Mouse (Mus musculus): Measurements from ENCODE around the gene Kansl1. TPM values are rescaled to one million over a fixed set of nuclear protein-coding genes. Genes with fewer than 3 reads are reported as not detected.

The Kansl1 gene
- polyA plus RNA-seq (2015; fragmentation: Nextera tagmentation; extraction: Ambion mirVana): 20.6 and 22.1 TPM in 2 replicates

DNA sequence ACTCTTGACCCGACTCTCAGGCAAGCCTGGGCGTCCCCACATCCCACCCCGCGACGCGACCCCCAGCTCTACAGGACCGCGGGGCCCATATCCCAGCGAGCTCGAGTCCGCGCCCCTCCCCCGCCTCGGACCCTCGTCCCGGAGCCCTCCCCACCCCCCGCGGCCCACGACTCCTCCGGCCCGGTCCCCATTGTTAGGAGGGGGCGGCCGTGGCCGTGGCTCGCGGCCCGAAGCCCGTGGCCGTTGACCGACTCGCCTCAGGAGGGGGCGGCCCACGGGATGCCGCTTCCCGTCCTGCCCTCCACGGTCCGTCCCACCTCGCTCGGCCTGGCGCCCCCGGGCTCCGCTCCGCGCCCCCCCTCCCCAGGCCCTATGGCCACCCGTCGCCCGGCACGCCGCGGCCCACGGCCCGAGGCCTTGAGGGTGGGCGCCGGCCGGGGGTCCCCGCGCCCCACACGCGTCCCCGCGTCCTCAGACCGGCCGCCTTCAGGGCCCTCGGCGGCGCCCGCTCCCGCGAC lies at the start of gene Kansl1:
Gene Kansl1 (minus strand): TSS at position 111 of the 518 bp plus-strand sequence.
- H3K27me3 ChIP-seq: no peaks in the 10 kb centered on the region
- peak; percentile 78 for ATAC-seq (ENCODE audit: insufficient number of reproducible peaks, low FRiP score, low TSS enrichment, low read depth)

GRCm38 (mm10) chr11:104512436-104512835 lies 43.8 kb upstream of the Kansl1 start:
- 93% methylated on average over 4 of the region's 4 CpGs for WGBS
- H3K9ac ChIP-seq: no peak overlapping the region
- no peaks in the 10 kb centered on the region for H3K27me3 ChIP-seq
- no peak overlapping the region for H3K4me2 ChIP-seq
- peaks cover 77% of the 10 kb centered on the region for H3K36me3 ChIP-seq
- no peaks in the 10 kb centered on the region for H3K9me3 ChIP-seq
- H3K4me1 ChIP-seq: no peaks in the 10 kb centered on the region
- H3K27ac ChIP-seq: no peak overlapping the region
- H3K4me3 ChIP-seq: no peak overlapping the region
- no peak for ATAC-seq (ENCODE audit: insufficient number of reproducible peaks, low FRiP score, low TSS enrichment, low read depth)

More for the DNA sequence above, at the start of gene Kansl1:
- Histone ChIP-seq H3K27ac (peak within 1 kb of the TSS; percentile 75), H3K4me2 (peak within 1 kb of the TSS; percentile 74), H3K9ac (peak within 1 kb of the TSS; percentile 95), H3K36me3 (peaks cover 1% of the 10 kb centered on the region; the same call in 1 of the 2 replicates), H3K4me3 (peak within 1 kb of the TSS; percentile 95), H3K4me1 (peaks cover 7% of the 10 kb centered on the region; the same call in 1 of the 2 replicates), H3K9me3 (no peaks in the 10 kb centered on the region)
- under 1% methylated on average over 45 of the region's 69 CpGs for WGBS

DNA sequence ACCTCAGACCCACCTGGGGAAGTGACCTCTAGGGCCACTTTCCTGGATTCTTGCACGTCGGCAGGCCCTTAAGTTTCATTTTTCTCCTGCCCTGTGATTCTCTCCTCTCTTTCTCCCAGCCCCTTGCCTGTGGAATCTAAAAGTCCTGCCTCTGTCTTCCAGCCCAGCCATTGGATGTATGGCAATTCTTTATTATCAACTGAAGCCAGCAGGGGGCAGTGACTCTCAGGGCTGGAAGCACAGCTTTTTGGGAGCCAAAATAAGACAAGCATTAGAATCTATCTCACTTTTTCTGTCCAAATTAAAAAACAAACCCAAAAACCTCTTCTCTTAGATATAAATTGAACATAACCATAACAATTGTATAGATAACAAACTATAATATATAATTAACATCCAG lies 41.9 kb upstream of the Kansl1 start:
- H3K4me3 ChIP-seq: no peak overlapping the region
- H3K4me1 ChIP-seq: no peaks in the 10 kb centered on the region
- H3K4me2 ChIP-seq: no peak overlapping the region
- H3K27me3 ChIP-seq: no peaks in the 10 kb centered on the region
- peaks cover 74% of the 10 kb centered on the region for H3K36me3 ChIP-seq
- no peak for ATAC-seq (ENCODE audit: insufficient number of reproducible peaks, low FRiP score, low TSS enrichment, low read depth)
- no peak overlapping the region for H3K27ac ChIP-seq
- WGBS: 91% methylated on average over 2 of the region's 2 CpGs
- H3K9me3 ChIP-seq: no peaks in the 10 kb centered on the region
- no peak overlapping the region for H3K9ac ChIP-seq

DNA sequence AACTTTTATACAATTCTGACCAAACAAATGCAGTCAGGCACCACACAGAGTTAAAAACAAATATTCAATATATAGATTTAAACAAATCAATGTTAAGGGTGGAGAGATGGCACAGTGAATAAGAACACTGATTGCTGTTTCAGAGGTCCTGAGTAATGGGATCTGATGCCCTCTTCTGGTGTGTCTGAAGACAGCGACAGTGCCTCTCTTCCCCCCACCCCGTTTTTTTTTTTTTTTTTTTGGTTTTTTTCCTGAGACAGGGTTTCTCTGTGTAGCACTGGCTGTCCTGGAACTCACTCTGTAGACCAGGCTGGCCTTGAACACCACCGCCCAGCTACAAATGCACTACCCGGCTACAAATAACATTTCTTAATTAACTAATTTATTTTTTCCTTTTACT lies 39.8 kb upstream of the Kansl1 start:
- 85% methylated on average over 4 of the region's 4 CpGs for WGBS
- no peak for ATAC-seq (ENCODE audit: insufficient number of reproducible peaks, low FRiP score, low TSS enrichment, low read depth)
- no peak overlapping the region for H3K27ac ChIP-seq
- no peak overlapping the region for H3K4me3 ChIP-seq
- H3K27me3 ChIP-seq: no peaks in the 10 kb centered on the region
- H3K4me2 ChIP-seq: no peak overlapping the region
- H3K9me3 ChIP-seq: no peaks in the 10 kb centered on the region
- no peak overlapping the region for H3K9ac ChIP-seq
- no peaks in the 10 kb centered on the region for H3K4me1 ChIP-seq
- H3K36me3 ChIP-seq: peaks cover 72% of the 10 kb centered on the region

GRCm38 (mm10) chr11:104488292-104488691 lies 19.6 kb upstream of the Kansl1 start:
- no peaks in the 10 kb centered on the region for H3K36me3 ChIP-seq
- H3K4me2 ChIP-seq: no peak overlapping the region
- no peaks in the 10 kb centered on the region for H3K9me3 ChIP-seq
- H3K9ac ChIP-seq: no peak overlapping the region
- H3K4me3 ChIP-seq: no peak overlapping the region
- no peaks in the 10 kb centered on the region for H3K4me1 ChIP-seq
- no peak overlapping the region for H3K27ac ChIP-seq
- 83% methylated on average over 3 of the region's 3 CpGs for WGBS
- ATAC-seq (ENCODE audit: insufficient number of reproducible peaks, low FRiP score, low TSS enrichment, low read depth): no peak
- no peaks in the 10 kb centered on the region for H3K27me3 ChIP-seq

DNA sequence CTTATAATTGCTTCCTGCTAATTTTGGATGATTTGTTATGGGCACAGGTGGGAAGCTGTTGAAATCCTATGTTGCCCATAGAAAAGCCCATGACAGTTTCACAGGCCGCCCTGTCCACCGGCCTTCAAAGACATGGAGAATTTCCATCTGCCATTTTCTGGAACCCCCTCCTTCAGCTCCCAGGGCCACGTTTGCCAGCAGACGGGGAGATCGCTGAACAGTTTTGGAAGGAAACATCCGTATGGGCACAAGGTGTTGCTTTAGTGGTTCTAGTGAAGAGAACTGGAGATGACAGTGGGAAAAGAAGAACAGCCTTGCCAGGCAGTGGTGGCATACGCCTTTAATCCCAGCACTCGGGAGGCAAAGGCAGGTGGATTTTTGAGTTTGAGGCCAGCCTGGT lies 13.3 kb upstream of the Kansl1 start:
- H3K4me1 ChIP-seq: no peaks in the 10 kb centered on the region
- 91% methylated on average over 8 of the region's 8 CpGs for WGBS
- no peak overlapping the region for H3K4me3 ChIP-seq
- no peak overlapping the region for H3K4me2 ChIP-seq
- no peak for ATAC-seq (ENCODE audit: insufficient number of reproducible peaks, low FRiP score, low TSS enrichment, low read depth)
- no peaks in the 10 kb centered on the region for H3K36me3 ChIP-seq
- H3K27me3 ChIP-seq: no peaks in the 10 kb centered on the region
- H3K9ac ChIP-seq: no peak overlapping the region
- no peaks in the 10 kb centered on the region for H3K9me3 ChIP-seq
- H3K27ac ChIP-seq: no peak overlapping the region

- 66% methylated on average over 4 of the region's 4 CpGs for WGBS
- Histone ChIP-seq H3K4me2 (no peak overlapping the region), H3K4me3 (no peak overlapping the region), H3K27ac (no peak overlapping the region), H3K9me3 (no peaks in the 10 kb centered on the region), H3K4me1 (no peaks in the 10 kb centered on the region), H3K27me3 (no peaks in the 10 kb centered on the region), H3K36me3 (no peaks in the 10 kb centered on the region), H3K9ac (no peak overlapping the region)
- ATAC-seq (ENCODE audit: insufficient number of reproducible peaks, low FRiP score, low TSS enrichment, low read depth): no peak
These were observed 10.8 kb upstream of the Kansl1 start for GRCm38 (mm10) chr11:104479505-104479904.

- Histone ChIP-seq H3K4me3 (peak overlapping the region; percentile 95), H3K9ac (peak overlapping the region; percentile 95), H3K27me3 (no peaks in the 10 kb centered on the region), H3K4me2 (peak overlapping the region; percentile 74), H3K27ac (peak overlapping the region; percentile 75), H3K4me1 (peaks cover 7% of the 10 kb centered on the region; the same call in 1 of the 2 replicates), H3K9me3 (no peaks in the 10 kb centered on the region), H3K36me3 (no peaks in the 10 kb centered on the region; the same call in 1 of the 2 replicates)
- WGBS: 1% methylated on average over 19 of the region's 19 CpGs
- peak; percentile 99 for ATAC-seq (ENCODE audit: insufficient number of reproducible peaks, low FRiP score, low TSS enrichment, low read depth)
These were observed 742 bp upstream of the Kansl1 start for GRCm38 (mm10) chr11:104469371-104469835.

- ATAC-seq (ENCODE audit: insufficient number of reproducible peaks, low FRiP score, low TSS enrichment, low read depth): no peak
- Histone ChIP-seq H3K36me3 (peaks cover 10% of the 10 kb centered on the region; the same call in 1 of the 2 replicates), H3K4me1 (peaks cover 7% of the 10 kb centered on the region; the same call in 1 of the 2 replicates), H3K4me3 (no peak overlapping the region), H3K27ac (no peak overlapping the region), H3K4me2 (no peak overlapping the region), H3K9ac (no peak overlapping the region), H3K9me3 (no peaks in the 10 kb centered on the region), H3K27me3 (no peaks in the 10 kb centered on the region)
- 85% methylated on average over 5 of the region's 5 CpGs for WGBS
These were observed 963 bp downstream of the Kansl1 start for GRCm38 (mm10) chr11:104467698-104468097.

DNA sequence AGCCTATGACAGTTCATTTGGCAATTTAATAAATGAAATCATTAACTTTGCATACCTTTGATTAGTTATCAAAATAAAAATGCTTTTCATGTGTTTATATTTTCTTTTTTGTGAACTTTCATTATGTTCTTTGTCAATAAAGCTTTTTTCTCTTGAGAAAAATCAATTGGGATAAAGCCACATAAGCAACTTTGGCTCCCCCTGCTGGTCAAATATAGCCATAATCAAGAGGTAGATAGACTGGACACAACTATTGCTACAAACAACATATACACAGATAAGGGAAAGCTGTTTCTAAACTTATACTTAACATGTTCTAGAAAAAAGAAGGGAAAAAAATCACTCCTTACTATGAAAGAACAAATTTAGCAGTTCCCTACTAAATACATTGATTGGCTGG lies 7.1 kb downstream of the Kansl1 start:
- no peak overlapping the region for H3K9ac ChIP-seq
- no peaks in the 10 kb centered on the region for H3K4me1 ChIP-seq
- peaks cover 22% of the 10 kb centered on the region for H3K36me3 ChIP-seq
- H3K4me2 ChIP-seq: no peak overlapping the region
- ATAC-seq (ENCODE audit: insufficient number of reproducible peaks, low FRiP score, low TSS enrichment, low read depth): no peak
- no peak overlapping the region for H3K4me3 ChIP-seq
- no peak overlapping the region for H3K27ac ChIP-seq
- H3K9me3 ChIP-seq: no peaks in the 10 kb centered on the region
- no peaks in the 10 kb centered on the region for H3K27me3 ChIP-seq

DNA sequence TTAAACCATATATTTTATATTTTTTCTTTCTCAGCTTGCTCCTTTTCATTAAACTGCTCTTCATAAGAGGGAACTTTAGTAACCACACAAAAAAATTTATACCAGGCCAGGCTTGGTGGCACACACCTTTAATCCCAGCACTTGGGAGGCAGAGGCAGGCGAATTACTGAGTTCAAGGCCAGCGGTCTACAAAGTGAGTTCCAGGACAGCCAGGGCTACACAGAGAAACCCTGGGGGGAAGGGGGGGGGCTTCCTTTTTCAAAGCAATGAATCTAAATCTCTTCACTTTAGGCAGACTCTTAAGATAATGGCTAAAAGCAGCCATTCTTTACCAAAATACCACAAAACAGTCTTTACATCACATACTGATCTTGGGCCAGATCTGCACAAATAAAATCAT lies 9.0 kb downstream of the Kansl1 start:
- Histone ChIP-seq H3K4me2 (no peak overlapping the region), H3K4me3 (no peak overlapping the region), H3K9ac (no peak overlapping the region), H3K9me3 (no peaks in the 10 kb centered on the region), H3K4me1 (no peaks in the 10 kb centered on the region), H3K27ac (no peak overlapping the region), H3K36me3 (peaks cover 22% of the 10 kb centered on the region), H3K27me3 (no peaks in the 10 kb centered on the region)
- WGBS: 98% methylated on average over 2 of the region's 2 CpGs
- ATAC-seq (ENCODE audit: insufficient number of reproducible peaks, low FRiP score, low TSS enrichment, low read depth): no peak

DNA sequence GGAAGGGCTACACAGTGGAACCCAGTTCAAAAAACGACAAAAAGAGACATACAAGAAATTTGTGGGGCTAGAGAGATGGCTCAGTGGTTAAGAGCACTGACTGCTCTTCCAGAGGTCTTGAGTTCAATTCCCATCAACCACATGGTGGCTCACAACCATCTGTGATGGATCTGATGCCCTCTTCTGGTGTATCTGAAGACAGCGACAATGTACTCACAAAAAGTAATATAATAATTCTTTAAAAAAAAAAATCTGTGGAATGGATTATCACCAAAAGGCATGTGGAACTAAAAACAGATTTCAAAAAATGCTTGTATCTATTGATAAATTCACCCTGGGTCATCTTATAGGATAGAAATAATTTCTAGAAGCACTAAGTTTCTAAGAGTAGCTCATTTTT lies 10.2 kb downstream of the Kansl1 start:
- Histone ChIP-seq H3K27me3 (no peaks in the 10 kb centered on the region), H3K36me3 (peaks cover 18% of the 10 kb centered on the region), H3K4me1 (no peaks in the 10 kb centered on the region), H3K4me3 (no peak overlapping the region), H3K27ac (no peak overlapping the region), H3K9me3 (no peaks in the 10 kb centered on the region), H3K4me2 (no peak overlapping the region), H3K9ac (no peak overlapping the region)
- ATAC-seq (ENCODE audit: insufficient number of reproducible peaks, low FRiP score, low TSS enrichment, low read depth): no peak
- WGBS: 77% methylated on average over 2 of the region's 2 CpGs

GRCm38 (mm10) chr11:104452709-104453108 lies 16.0 kb downstream of the Kansl1 start:
- Histone ChIP-seq H3K4me3 (no peak overlapping the region), H3K9ac (no peak overlapping the region), H3K4me2 (no peak overlapping the region), H3K4me1 (no peaks in the 10 kb centered on the region), H3K27ac (no peak overlapping the region), H3K9me3 (no peaks in the 10 kb centered on the region), H3K27me3 (no peaks in the 10 kb centered on the region), H3K36me3 (peaks cover 3% of the 10 kb centered on the region; the same call in 1 of the 2 replicates)
- no peak for ATAC-seq (ENCODE audit: insufficient number of reproducible peaks, low FRiP score, low TSS enrichment, low read depth)
- WGBS: 93% methylated on average over 1 of the region's 1 CpGs

Data from limb, embryonic 15.5 days (tissue).